Mouse (Mus musculus) liver, embryonic 14.5 days (tissue): ENCODE data around the gene Zfp566.

Experiments
- CTCF ChIP-seq: IDR thresholded peaks from 2 replicates; pipeline ENCODE4 v1.5.1; 2016; ENCODE audit warnings: antibody characterized with exemption, low read depth, control low read depth
- EP300 ChIP-seq: IDR thresholded peaks from 2 replicates; pipeline ENCODE4 v1.6.1; 2016; ENCODE audit warnings: antibody characterized with exemption, low read depth

DNA sequence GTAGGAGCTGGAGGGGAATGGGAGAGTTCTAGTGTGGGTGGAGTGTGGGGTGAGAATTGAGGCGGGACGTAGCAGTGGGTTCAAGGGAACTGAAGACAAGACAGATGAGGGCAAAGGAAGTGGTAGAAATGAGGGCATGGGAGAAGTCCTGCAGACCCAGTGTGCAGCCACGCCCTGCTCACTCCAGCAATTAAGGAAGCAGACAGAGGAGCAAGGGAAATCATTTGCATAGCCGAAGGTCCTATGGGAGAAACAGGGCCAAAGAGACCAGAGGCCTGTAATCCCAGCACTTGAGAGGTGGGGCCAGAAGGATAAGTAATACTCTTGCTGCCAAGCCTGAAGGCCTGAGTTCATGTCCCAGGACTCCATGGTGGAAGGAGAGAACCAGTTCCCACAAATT, 42.1 kb upstream of the Zfp566 start:
- TF ChIP-seq CTCF (no peak), EP300 (no peak)
